Mouse (Mus musculus) kidney, adult 8-10 months (tissue): Measurements from ENCODE around the gene Olfr1056.
"Not testable (repeated sequence)": the region's sequence is repeated elsewhere in the genome, so short reads cannot be mapped to it uniquely, and the experiment has no call there.

Experiments
- DNase-seq, 2 experiments: peaks; one replicate each; pipeline ENCODE4 v3.0.0; 2022

Olfr1056 gene

GRCm38 (mm10) chr2:86362369-86362768 lies at the start of gene Olfr1056:
Olfr1056 (minus strand) TSS chr2:86362469.
- DNase-seq: no peak

GRCm38 (mm10) chr2:86395114-86395513 lies 32.8 kb upstream of the Olfr1056 start:
- DNase-seq: no peak

- DNase-seq: not testable (repeated sequence)
Observed at GRCm38 (mm10) chr2:86388461-86388860, 26.2 kb upstream of the Olfr1056 start, which contains the start of gene Olfr1058. Olfr1058 (minus strand) TSS chr2:86388561.

- DNase-seq: no peak
Observed at GRCm38 (mm10) chr2:86378293-86378692, 16.0 kb upstream of the Olfr1056 start, which contains the start of gene Olfr1057. Olfr1057 (minus strand) TSS chr2:86378393.

- DNase-seq: not testable (repeated sequence)
Observed at GRCm38 (mm10) chr2:86366342-86366741, 4.1 kb upstream of the Olfr1056 start.

- DNase-seq: not testable (repeated sequence)
Observed at GRCm38 (mm10) chr2:86351751-86352150, 10.5 kb downstream of the Olfr1056 start.

GRCm38 (mm10) chr2:86350184-86350583 lies 12.1 kb downstream of the Olfr1056 start, which contains the start of gene Olfr1055:
Olfr1055 (minus strand) TSS chr2:86350284.
- no peak for DNase-seq

GRCm38 (mm10) chr2:86335333-86335732 lies 26.9 kb downstream of the Olfr1056 start, which contains the start of gene Olfr1054:
Olfr1054 (minus strand) TSS chr2:86335433.
- no peak for DNase-seq

GRCm38 (mm10) chr2:86315184-86315583 lies 47.1 kb downstream of the Olfr1056 start, which contains the start of gene Olfr1053:
Olfr1053 (minus strand) TSS chr2:86315284.
- DNase-seq: no peak
